Mouse (Mus musculus): ENCODE results near the gene Fsd1l.

Gene Fsd1l

GRCm38 (mm10) chr4:53738956-53739616 is 107.8 kb downstream of the Fsd1l start:
- DNase-seq (ENCODE audit: low read depth): peak; percentile 58

GRCm38 (mm10) chr4:53749831-53750230 is 118.6 kb downstream of the Fsd1l start:
- no peak for DNase-seq (ENCODE audit: low read depth)

- DNase-seq (ENCODE audit: low read depth): no peak
Measured at GRCm38 (mm10) chr4:53750391-53751120, 119.3 kb downstream of the Fsd1l start.
